Mouse (Mus musculus) pancreas, adult 10 weeks (tissue): ENCODE measurements around the gene Wscd2. TPM values are rescaled to one million over a fixed set of nuclear protein-coding genes. Genes with fewer than 3 reads are reported as not detected.

Experiments used
- polyA plus RNA-seq: library from polyadenylated mRNA; stranded (reverse); fragments of 350-450 nt; fragmentation: Illumina TruSeq; extraction: RNeasy Lipid Tissue Mini Kit (QIAGEN cat#74804); gene quantifications from one replicate; pipeline ENCODE4 v1.2.3, GENCODE M21; 2015; ENCODE audit warnings: low read depth, low replicate concordance; ENCODE audit not compliant: insufficient read depth

Wscd2 gene
- polyA plus RNA-seq: 0.42 TPM

GRCm38 (mm10) chr5:113490033-113490432 lies at the start of gene Wscd2:
TSS of gene Wscd2 (plus strand) at chr5:113490333.

Other genes with a start within 250 kb of the Wscd2 start
- gene Sgsm1, start 179.5 kb upstream of the Wscd2 start, polyA plus RNA-seq: 6.4 TPM
- gene Aym1, start 133.0 kb upstream of the Wscd2 start, polyA plus RNA-seq: not detected
- gene Cmklr1, start 160.1 kb downstream of the Wscd2 start, polyA plus RNA-seq: 8.0 TPM
- gene 1700069L16Rik, start 234.4 kb downstream of the Wscd2 start, polyA plus RNA-seq: not detected
- gene Ficd, start 245.5 kb downstream of the Wscd2 start, polyA plus RNA-seq: 4.7 TPM